Mouse (Mus musculus) thymus, adult 18-20 months (tissue): ENCODE data around the gene Sh3bp1.

Experiments
- DNase-seq, 2 experiments: peaks; one replicate each; pipeline ENCODE4 v3.0.0; 2022; ENCODE audit warnings: mixed read lengths in 2 of 2

Sh3bp1 gene

GRCm38 (mm10) chr15:78916052-78916826 is 16.7 kb downstream of the Sh3bp1 start:
- DNase-seq: no peak

- DNase-seq: no peak
These were observed 18.6 kb downstream of the Sh3bp1 start for GRCm38 (mm10) chr15:78918126-78918525.

- no peak for DNase-seq
These were observed 20.3 kb downstream of the Sh3bp1 start for GRCm38 (mm10) chr15:78919914-78920313.

- no peak for DNase-seq
These were observed 23.1 kb downstream of the Sh3bp1 start for GRCm38 (mm10) chr15:78922700-78923099.

- peak; percentile 64 to 81 for DNase-seq
These were observed 24.0 kb downstream of the Sh3bp1 start for GRCm38 (mm10) chr15:78923585-78923984.

- DNase-seq: no peak
These were observed 25.6 kb downstream of the Sh3bp1 start for GRCm38 (mm10) chr15:78925129-78925528.

GRCm38 (mm10) chr15:78926021-78926919 is 26.7 kb downstream of the Sh3bp1 start, which contains the start of gene Lgals1:
Gene Lgals1 (plus strand): TSS chr15:78926725.
- peak; percentile 70 to 78 for DNase-seq

- no peak for DNase-seq
These were observed 27.6 kb downstream of the Sh3bp1 start for GRCm38 (mm10) chr15:78927021-78927787.

GRCm38 (mm10) chr15:78927788-78928457 is 28.4 kb downstream of the Sh3bp1 start:
- peak; percentile 88 to 92 for DNase-seq

GRCm38 (mm10) chr15:78928539-78928938 is 29.0 kb downstream of the Sh3bp1 start:
- DNase-seq: no peak

GRCm38 (mm10) chr15:78930192-78930706 is 30.7 kb downstream of the Sh3bp1 start:
- DNase-seq: no peak

GRCm38 (mm10) chr15:78930801-78931426 is 31.3 kb downstream of the Sh3bp1 start:
- no peak for DNase-seq

- peak in 1 of 2 experiments; percentile 63 for DNase-seq
These were observed 32.0 kb downstream of the Sh3bp1 start for GRCm38 (mm10) chr15:78931577-78931976.

- peak; percentile 62 to 75 for DNase-seq
These were observed 35.3 kb downstream of the Sh3bp1 start, which contains the start of gene Nol12 for GRCm38 (mm10) chr15:78934784-78935320. Gene Nol12 (plus strand): TSS chr15:78934933.

GRCm38 (mm10) chr15:78936403-78936802 is 36.8 kb downstream of the Sh3bp1 start:
- no peak for DNase-seq

- no peak for DNase-seq
These were observed 37.7 kb downstream of the Sh3bp1 start for GRCm38 (mm10) chr15:78937311-78937710.

- DNase-seq: no peak
These were observed 38.4 kb downstream of the Sh3bp1 start for GRCm38 (mm10) chr15:78937963-78938362.

- DNase-seq: no peak
These were observed 40.8 kb downstream of the Sh3bp1 start for GRCm38 (mm10) chr15:78940325-78940724.

GRCm38 (mm10) chr15:78942663-78943062 is 43.1 kb downstream of the Sh3bp1 start:
- no peak for DNase-seq

- DNase-seq: no peak
These were observed 46.7 kb downstream of the Sh3bp1 start for GRCm38 (mm10) chr15:78946232-78946631.

GRCm38 (mm10) chr15:78947657-78948056 is 48.1 kb downstream of the Sh3bp1 start, which contains the start of gene Triobp:
Gene Triobp (plus strand): TSS chr15:78947724.
- no peak for DNase-seq
